Mouse (Mus musculus): ENCODE data around the gene Oard1. TPM values are rescaled to one million over a fixed set of nuclear protein-coding genes. Genes with fewer than 3 reads are reported as not detected.
A peak's percentile ranks its signal among the peaks of the same experiment; 100 is the strongest.

Gene Oard1
- total RNA-seq, 2 experiments from 2014 or later: 10.7 to 10.9 TPM

GRCm38 (mm10) chr17:48404706-48405105 lies 5.1 kb upstream of the Oard1 start:
- intact Hi-C loops (cut with DNase I): loop anchor here (5.0 kb wide), 1 partner anchor 127 kb away; no protein-coding TSS in a partner anchor
- no peak for DNase-seq (ENCODE audit: extremely low spot score in 1 of 2, low spot score in 2 of 2)

- DNase-seq (ENCODE audit: extremely low spot score in 1 of 2, low spot score in 2 of 2): no peak
- intact Hi-C loops (cut with DNase I): loop anchor here (5.0 kb wide), 1 partner anchor 130 kb away; no protein-coding TSS in a partner anchor
These were observed 2.7 kb upstream of the Oard1 start for GRCm38 (mm10) chr17:48407154-48407553.

- no peak for DNase-seq (ENCODE audit: extremely low spot score in 1 of 2, low spot score in 2 of 2)
- intact Hi-C loops (cut with DNase I): loop anchor here (5.0 kb wide), 1 partner anchor 131 kb away; no protein-coding TSS in a partner anchor
These were observed 1.8 kb upstream of the Oard1 start for GRCm38 (mm10) chr17:48407910-48408525.

GRCm38 (mm10) chr17:48408526-48409291 lies 1.1 kb upstream of the Oard1 start:
- intact Hi-C loops (cut with DNase I): loop anchor here (5.0 kb wide), 1 partner anchor 131 kb away; no protein-coding TSS in a partner anchor
- DNase-seq (ENCODE audit: extremely low spot score in 1 of 2, low spot score in 2 of 2): peak; percentile 49 to 88

GRCm38 (mm10) chr17:48410299-48410785 lies 528 bp downstream of the Oard1 start:
- intact Hi-C loops (cut with DNase I): loop anchor here (10.0 kb wide), 1 partner anchor 994 kb away; no protein-coding TSS in a partner anchor
- DNase-seq (ENCODE audit: extremely low spot score in 1 of 2, low spot score in 2 of 2): no peak

- no peak for DNase-seq (ENCODE audit: extremely low spot score in 1 of 2, low spot score in 2 of 2)
- intact Hi-C loops (cut with DNase I): loop anchor here (10.0 kb wide), 1 partner anchor 994 kb away; no protein-coding TSS in a partner anchor
These were observed 1.4 kb downstream of the Oard1 start for GRCm38 (mm10) chr17:48411241-48411640.

GRCm38 (mm10) chr17:48416011-48416410 lies 6.2 kb downstream of the Oard1 start:
- no peak for DNase-seq (ENCODE audit: extremely low spot score in 1 of 2, low spot score in 2 of 2)
- intact Hi-C loops (cut with DNase I): loop anchor here (5.0 to 10.0 kb wide), 2 partner anchors 186 to 989 kb away; no protein-coding TSS in a partner anchor

GRCm38 (mm10) chr17:48416425-48417195 lies 6.8 kb downstream of the Oard1 start:
- intact Hi-C loops (cut with DNase I): loop anchor here (5.0 to 10.0 kb wide), 2 partner anchors 186 to 988 kb away; no protein-coding TSS in a partner anchor

GRCm38 (mm10) chr17:48417521-48417920 lies 7.7 kb downstream of the Oard1 start:
- DNase-seq (ENCODE audit: extremely low spot score in 1 of 2, low spot score in 2 of 2): no peak
- intact Hi-C loops (cut with DNase I): loop anchor here (5.0 to 10.0 kb wide), 2 partner anchors 185 to 987 kb away; no protein-coding TSS in a partner anchor

More at GRCm38 (mm10) chr17:48416425-48417195, 6.8 kb downstream of the Oard1 start:
- DNase-seq (ENCODE audit: extremely low spot score in 1 of 2, low spot score in 2 of 2): peak; percentile 52 to 80

GRCm38 (mm10) chr17:48418174-48418573 lies 8.4 kb downstream of the Oard1 start:
- no peak for DNase-seq (ENCODE audit: extremely low spot score in 1 of 2, low spot score in 2 of 2)
- intact Hi-C loops (cut with DNase I): loop anchor here (5.0 to 10.0 kb wide), 2 partner anchors 184 to 987 kb away; no protein-coding TSS in a partner anchor

GRCm38 (mm10) chr17:48418781-48419180 lies 9.0 kb downstream of the Oard1 start:
- intact Hi-C loops (cut with DNase I): loop anchor here (5.0 to 10.0 kb wide), 2 partner anchors 184 to 986 kb away; no protein-coding TSS in a partner anchor
- no peak for DNase-seq (ENCODE audit: extremely low spot score in 1 of 2, low spot score in 2 of 2)

GRCm38 (mm10) chr17:48419571-48419970 lies 9.8 kb downstream of the Oard1 start:
- intact Hi-C loops (cut with DNase I): loop anchor here (5.0 to 10.0 kb wide), 2 partner anchors 183 to 985 kb away; no protein-coding TSS in a partner anchor

GRCm38 (mm10) chr17:48424237-48424636 lies 14.4 kb downstream of the Oard1 start:
- intact Hi-C loops (cut with DNase I): loop anchor here (10.0 kb wide), 1 partner anchor 1461 kb away; no protein-coding TSS in a partner anchor
- no peak for DNase-seq (ENCODE audit: extremely low spot score in 1 of 2, low spot score in 2 of 2)

More at GRCm38 (mm10) chr17:48419571-48419970, 9.8 kb downstream of the Oard1 start:
- DNase-seq (ENCODE audit: extremely low spot score in 1 of 2, low spot score in 2 of 2): no peak

- intact Hi-C loops (cut with DNase I): loop anchor here (10.0 kb wide), 1 partner anchor 1459 kb away; no protein-coding TSS in a partner anchor
- DNase-seq (ENCODE audit: extremely low spot score in 1 of 2, low spot score in 2 of 2): no peak
These were observed 16.2 kb downstream of the Oard1 start for GRCm38 (mm10) chr17:48425823-48426612.

GRCm38 (mm10) chr17:48426991-48427750 lies 17.4 kb downstream of the Oard1 start:
- intact Hi-C loops (cut with DNase I): loop anchor here (10.0 kb wide), 1 partner anchor 1458 kb away; no protein-coding TSS in a partner anchor
- no peak for DNase-seq (ENCODE audit: extremely low spot score in 1 of 2, low spot score in 2 of 2)

GRCm38 (mm10) chr17:48427852-48428530 lies 18.2 kb downstream of the Oard1 start:
- DNase-seq (ENCODE audit: extremely low spot score in 1 of 2, low spot score in 2 of 2): no peak
- intact Hi-C loops (cut with DNase I): loop anchor here (10.0 kb wide), 1 partner anchor 1457 kb away; no protein-coding TSS in a partner anchor
